Mouse (Mus musculus): ENCODE results near the gene Pars2. TPM values are rescaled to one million over a fixed set of nuclear protein-coding genes. Genes with fewer than 3 reads are reported as not detected.

Pars2 gene
- polyA plus RNA-seq, 1 experiment: 2.8 TPM

GRCm38 (mm10) chr4:106633281-106634085, 17.4 kb upstream of the Pars2 start:
- TF ChIP-seq POLR2A (IDR thresholded peaks at IDR 0.05; ENCODE audit: borderline replicate concordance, low read depth, low read length) (no peak), CTCF (IDR thresholded peaks at IDR 0.05; ENCODE audit: low read depth, low read length) (no peak)

GRCm38 (mm10) chr4:106634086-106634479, 16.8 kb upstream of the Pars2 start:
- no peak overlapping the region for H3K27ac ChIP-seq (ENCODE audit: insufficient read depth, low read depth, low read length)
- H3K4me1 ChIP-seq (ENCODE audit: control insufficient read depth, insufficient read depth, low read length): no peaks in the 10 kb centered on the region
- no peak overlapping the region for H3K4me3 ChIP-seq (ENCODE audit: insufficient read depth, low read length)
- TF ChIP-seq POLR2A (IDR thresholded peaks at IDR 0.05; ENCODE audit: borderline replicate concordance, low read depth, low read length): no peak
- no peak for TF ChIP-seq CTCF (IDR thresholded peaks at IDR 0.05; ENCODE audit: low read depth, low read length)

More at GRCm38 (mm10) chr4:106633281-106634085, 17.4 kb upstream of the Pars2 start:
- Histone ChIP-seq H3K4me3 (ENCODE audit: insufficient read depth, low read length) (no peak overlapping the region), H3K27ac (ENCODE audit: insufficient read depth, low read depth, low read length) (no peak overlapping the region), H3K4me1 (ENCODE audit: control insufficient read depth, insufficient read depth, low read length) (no peaks in the 10 kb centered on the region)

- no peaks in the 10 kb centered on the region for H3K4me1 ChIP-seq (ENCODE audit: control insufficient read depth, insufficient read depth, low read length)
These were observed 7.2 kb upstream of the Pars2 start for GRCm38 (mm10) chr4:106643483-106644217.

GRCm38 (mm10) chr4:106644218-106644610, 6.7 kb upstream of the Pars2 start:
- no peak overlapping the region for H3K27ac ChIP-seq (ENCODE audit: insufficient read depth, low read depth, low read length)
- TF ChIP-seq CTCF (IDR thresholded peaks at IDR 0.05; ENCODE audit: low read depth, low read length) (no peak), POLR2A (IDR thresholded peaks at IDR 0.05; ENCODE audit: borderline replicate concordance, low read depth, low read length) (no peak)
- no peaks in the 10 kb centered on the region for H3K4me1 ChIP-seq (ENCODE audit: control insufficient read depth, insufficient read depth, low read length)
- no peak overlapping the region for H3K4me3 ChIP-seq (ENCODE audit: insufficient read depth, low read length)

More at GRCm38 (mm10) chr4:106643483-106644217, 7.2 kb upstream of the Pars2 start:
- TF ChIP-seq CTCF (IDR thresholded peaks at IDR 0.05; ENCODE audit: low read depth, low read length): no peak
- TF ChIP-seq POLR2A (IDR thresholded peaks at IDR 0.05; ENCODE audit: borderline replicate concordance, low read depth, low read length): no peak
- no peak overlapping the region for H3K4me3 ChIP-seq (ENCODE audit: insufficient read depth, low read length)
- no peak overlapping the region for H3K27ac ChIP-seq (ENCODE audit: insufficient read depth, low read depth, low read length)

GRCm38 (mm10) chr4:106645797-106646196, 5.1 kb upstream of the Pars2 start:
- Histone ChIP-seq H3K4me1 (ENCODE audit: control insufficient read depth, insufficient read depth, low read length) (no peaks in the 10 kb centered on the region), H3K27ac (ENCODE audit: insufficient read depth, low read depth, low read length) (no peak overlapping the region), H3K4me3 (ENCODE audit: insufficient read depth, low read length) (no peak overlapping the region)
- TF ChIP-seq POLR2A (IDR thresholded peaks at IDR 0.05; ENCODE audit: borderline replicate concordance, low read depth, low read length): no peak

GRCm38 (mm10) chr4:106647137-106647536, 3.7 kb upstream of the Pars2 start:
- Histone ChIP-seq H3K4me3 (ENCODE audit: insufficient read depth, low read length) (no peak overlapping the region), H3K4me1 (ENCODE audit: control insufficient read depth, insufficient read depth, low read length) (peaks cover 4% of the 10 kb centered on the region), H3K27ac (ENCODE audit: insufficient read depth, low read depth, low read length) (no peak overlapping the region)
- TF ChIP-seq CTCF (IDR thresholded peaks at IDR 0.05; ENCODE audit: low read depth, low read length) (no peak), POLR2A (IDR thresholded peaks at IDR 0.05; ENCODE audit: borderline replicate concordance, low read depth, low read length) (no peak)

GRCm38 (mm10) chr4:106652546-106652945, 1.7 kb downstream of the Pars2 start:
- TF ChIP-seq POLR2A (IDR thresholded peaks at IDR 0.05; ENCODE audit: borderline replicate concordance, low read depth, low read length) (no peak), CTCF (IDR thresholded peaks at IDR 0.05; ENCODE audit: low read depth, low read length) (no peak)

GRCm38 (mm10) chr4:106653051-106653450, 2.2 kb downstream of the Pars2 start:
- Histone ChIP-seq H3K27ac (ENCODE audit: insufficient read depth, low read depth, low read length) (no peak overlapping the region), H3K4me3 (ENCODE audit: insufficient read depth, low read length) (no peak overlapping the region), H3K4me1 (ENCODE audit: control insufficient read depth, insufficient read depth, low read length) (peaks cover 4% of the 10 kb centered on the region)
- TF ChIP-seq CTCF (IDR thresholded peaks at IDR 0.05; ENCODE audit: low read depth, low read length): no peak
- TF ChIP-seq POLR2A (IDR thresholded peaks at IDR 0.05; ENCODE audit: borderline replicate concordance, low read depth, low read length): no peak

More at GRCm38 (mm10) chr4:106652546-106652945, 1.7 kb downstream of the Pars2 start:
- H3K4me1 ChIP-seq (ENCODE audit: control insufficient read depth, insufficient read depth, low read length): peaks cover 4% of the 10 kb centered on the region
- H3K4me3 ChIP-seq (ENCODE audit: insufficient read depth, low read length): no peak overlapping the region
- H3K27ac ChIP-seq (ENCODE audit: insufficient read depth, low read depth, low read length): no peak overlapping the region

GRCm38 (mm10) chr4:106655681-106656080, 4.8 kb downstream of the Pars2 start:
- TF ChIP-seq POLR2A (IDR thresholded peaks at IDR 0.05; ENCODE audit: borderline replicate concordance, low read depth, low read length): no peak
- TF ChIP-seq CTCF (IDR thresholded peaks at IDR 0.05; ENCODE audit: low read depth, low read length): no peak
- no peak overlapping the region for H3K27ac ChIP-seq (ENCODE audit: insufficient read depth, low read depth, low read length)
- no peak overlapping the region for H3K4me3 ChIP-seq (ENCODE audit: insufficient read depth, low read length)
- peaks cover 4% of the 10 kb centered on the region for H3K4me1 ChIP-seq (ENCODE audit: control insufficient read depth, insufficient read depth, low read length)

GRCm38 (mm10) chr4:106663956-106664470, 13.1 kb downstream of the Pars2 start:
- Histone ChIP-seq H3K4me3 (ENCODE audit: insufficient read depth, low read length) (no peak overlapping the region), H3K4me1 (ENCODE audit: control insufficient read depth, insufficient read depth, low read length) (no peaks in the 10 kb centered on the region), H3K27ac (ENCODE audit: insufficient read depth, low read depth, low read length) (no peak overlapping the region)
- TF ChIP-seq CTCF (IDR thresholded peaks at IDR 0.05; ENCODE audit: low read depth, low read length) (no peak), POLR2A (IDR thresholded peaks at IDR 0.05; ENCODE audit: borderline replicate concordance, low read depth, low read length) (no peak)

Measured in bone marrow macrophage, adult 2 months (primary cell).